Mouse (Mus musculus): Measurements from ENCODE around the gene Tceal7.
"Not testable (repeated sequence)": the region's sequence is repeated elsewhere in the genome, so short reads cannot be mapped to it uniquely, and the experiment has no call there.

Gene Tceal7

DNA sequence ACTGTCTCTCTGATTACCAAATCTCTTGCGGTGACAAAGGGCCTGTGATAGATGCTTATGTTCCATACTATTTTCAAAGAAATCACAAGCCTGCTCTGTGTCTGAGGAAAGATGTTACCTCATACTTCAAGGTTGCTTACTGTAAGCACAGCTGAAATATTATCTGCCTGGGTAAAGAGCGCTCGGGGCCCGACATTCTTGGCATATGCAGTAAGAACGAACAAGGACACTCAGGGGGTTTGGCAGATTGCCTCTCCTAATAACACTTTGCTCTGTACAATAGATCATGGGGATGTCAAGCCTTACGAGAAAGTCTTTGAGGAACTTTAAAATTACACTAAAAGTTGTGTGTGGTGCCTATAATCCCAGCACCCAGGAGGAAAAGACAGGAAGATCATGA is 34.2 kb downstream of the Tceal7 start:
- DNase-seq (ENCODE audit: low spot score in 2 of 2), result no peak

DNA sequence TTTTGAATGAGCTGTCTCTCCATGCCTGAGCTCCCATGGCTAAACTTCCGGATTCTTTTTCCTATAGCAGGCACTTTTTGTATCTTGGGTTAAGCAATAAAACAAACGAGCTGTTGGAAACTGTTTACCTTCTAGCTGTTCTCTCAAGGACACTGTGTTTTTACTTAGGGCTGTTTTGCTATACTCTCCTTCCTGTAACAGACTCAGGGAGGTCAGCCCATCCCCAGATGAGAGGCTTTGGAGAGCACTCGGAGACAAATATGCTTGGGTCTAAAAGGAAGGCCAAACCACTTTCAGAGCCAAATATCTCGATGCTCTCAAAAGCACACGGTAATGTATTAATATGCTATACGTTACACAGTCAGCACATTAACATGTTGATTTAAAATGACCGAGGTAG is 35.1 kb downstream of the Tceal7 start:
- no peak for DNase-seq (ENCODE audit: low spot score in 2 of 2)

DNA sequence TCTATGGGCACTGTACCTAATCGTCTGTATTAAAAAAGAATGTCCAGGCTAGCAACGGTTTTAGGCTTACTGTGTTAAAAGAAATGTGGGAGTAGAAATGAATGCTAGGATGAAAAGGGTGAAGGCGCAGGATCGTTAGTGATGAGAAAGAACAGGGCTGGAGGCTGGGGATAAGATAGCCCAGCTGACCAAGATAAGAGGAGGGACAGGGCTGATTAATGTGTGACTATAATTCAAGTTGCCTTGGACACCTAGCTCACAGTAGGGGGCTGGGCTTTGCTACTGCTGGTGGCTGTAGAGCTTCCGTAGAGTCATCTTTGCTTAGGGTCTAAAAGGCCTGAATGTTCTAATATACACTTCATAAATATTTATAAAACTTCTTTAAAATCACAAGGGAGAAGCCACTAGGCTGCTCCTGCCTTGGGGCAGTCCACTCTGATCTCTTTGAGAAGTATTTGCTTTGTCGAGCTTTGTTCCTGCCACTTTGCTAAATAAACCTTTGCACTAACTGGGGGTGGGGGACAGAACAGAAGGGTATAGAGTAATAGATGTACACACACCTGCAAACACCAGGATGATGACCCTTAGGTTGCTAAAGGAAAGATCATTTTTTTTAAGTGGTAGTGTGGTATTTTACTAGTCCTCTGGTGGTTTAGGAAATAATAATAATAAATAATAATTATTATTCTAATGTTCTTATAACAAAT is 37.6 kb downstream of the Tceal7 start:
- DNase-seq (ENCODE audit: low spot score in 2 of 2), result no peak

DNA sequence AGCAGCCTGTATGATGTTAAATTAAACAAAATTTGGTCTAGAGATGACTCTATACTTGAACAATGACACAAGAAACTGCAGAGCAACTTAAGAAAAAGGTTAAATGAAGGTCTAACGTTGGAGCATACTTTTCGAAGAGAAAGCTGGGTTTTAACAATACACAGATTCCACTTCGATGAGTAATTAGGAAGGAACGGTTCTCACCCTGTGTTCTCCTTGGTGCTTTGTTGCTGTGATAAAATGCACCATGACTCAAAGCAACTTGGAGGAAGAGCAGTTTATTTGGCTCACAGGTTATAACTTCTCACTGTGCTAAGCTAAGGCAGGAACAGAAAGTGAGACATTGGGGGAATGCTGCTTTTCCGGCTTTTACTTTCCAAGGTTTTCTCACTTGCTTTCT is 53.1 kb downstream of the Tceal7 start:
- DNase-seq (ENCODE audit: low spot score in 2 of 2), result no peak

DNA sequence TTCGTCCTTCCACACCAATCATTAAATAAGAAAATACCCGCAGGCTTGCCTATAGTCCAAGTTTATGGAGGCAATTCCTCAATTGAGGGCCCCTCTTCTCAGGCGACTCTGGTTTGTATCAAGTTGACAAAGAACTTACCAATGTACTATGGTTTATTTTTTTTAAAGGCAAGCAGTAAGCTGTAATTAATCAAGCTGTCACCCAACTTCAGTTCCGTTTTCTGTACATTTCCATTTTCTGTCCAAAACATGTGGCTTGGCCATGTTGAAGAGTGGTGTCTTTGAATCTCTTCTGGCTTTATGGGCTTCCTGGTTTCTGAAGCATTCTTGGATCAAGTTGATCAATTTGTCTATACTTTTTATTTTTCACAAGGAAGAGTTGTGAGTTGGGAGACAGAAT is 53.6 kb downstream of the Tceal7 start:
- DNase-seq (ENCODE audit: low spot score in 2 of 2), result no peak

DNA sequence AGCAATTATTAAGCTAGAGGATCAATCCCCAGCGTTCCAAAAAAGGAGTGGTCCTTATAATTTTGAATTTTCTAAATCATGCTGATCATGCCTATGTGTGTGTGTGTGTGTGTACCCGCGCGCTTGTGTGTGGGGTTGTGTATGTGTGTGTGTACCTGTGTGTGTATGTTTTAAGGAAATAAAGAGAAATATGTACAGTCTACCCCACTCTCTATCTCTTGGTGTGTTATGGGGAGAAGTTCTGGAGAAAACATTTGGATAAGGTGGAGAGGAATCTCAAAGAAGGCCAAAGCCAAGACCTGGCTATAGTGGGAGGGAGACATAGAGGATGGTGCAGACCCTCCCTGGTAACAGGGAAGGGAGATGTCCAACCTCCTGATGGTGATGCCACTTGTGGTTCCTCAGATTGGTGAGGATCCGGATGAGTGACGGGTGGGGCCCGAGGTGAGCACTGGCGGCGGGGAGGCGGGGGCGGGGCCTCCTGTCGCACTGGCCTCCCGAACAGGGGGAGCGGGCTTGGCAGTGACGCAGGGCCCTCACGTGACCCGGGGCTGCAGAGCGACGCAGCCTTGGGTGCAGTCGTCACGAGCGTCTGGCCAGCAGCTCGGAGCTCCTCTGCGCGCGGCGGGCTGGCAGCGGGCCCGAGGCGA is 55.3 kb downstream of the Tceal7 start, which contains the start of gene Bex3:
Bex3 (plus strand) TSS at position 511 of the 650 bp plus-strand sequence.
- peak in 1 of 2 experiments; percentile 55 for DNase-seq (ENCODE audit: low spot score in 2 of 2)

DNA sequence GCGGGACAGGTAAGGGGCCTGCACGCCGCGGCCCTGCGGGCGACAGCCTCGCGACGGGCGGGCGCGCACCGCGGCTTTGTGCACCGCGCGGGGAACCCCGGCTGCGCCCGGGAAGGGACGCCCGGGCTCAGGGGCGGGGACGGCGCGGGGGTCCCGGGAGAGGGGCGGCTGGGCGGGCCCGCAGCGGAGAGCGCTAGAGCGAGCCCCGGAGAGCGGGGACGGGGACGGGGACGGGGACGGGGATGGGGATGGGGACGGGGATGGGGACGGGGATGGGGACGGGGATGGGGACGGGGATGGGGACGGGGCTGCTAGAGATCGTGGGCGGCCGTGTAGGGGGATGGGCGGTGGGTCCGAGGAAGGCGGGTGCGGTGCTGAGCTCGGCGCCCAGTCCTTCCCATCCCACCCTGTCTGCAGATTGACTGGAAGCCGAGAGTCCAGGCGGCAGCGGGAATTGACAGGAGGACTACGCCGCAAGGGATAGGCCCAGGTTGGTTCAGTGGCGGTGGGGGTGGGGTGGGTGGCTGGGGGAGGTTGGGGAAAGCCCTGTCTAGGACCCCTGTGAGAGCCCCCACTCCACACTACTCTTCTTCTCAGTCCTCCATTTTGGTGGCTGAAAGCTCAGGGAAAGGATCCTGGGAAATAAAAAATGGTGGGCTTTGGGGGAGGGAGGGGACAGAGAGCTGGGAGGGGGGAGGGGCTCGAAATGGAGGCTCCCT is 56.0 kb downstream of the Tceal7 start:
- not testable (repeated sequence) for DNase-seq (ENCODE audit: low spot score in 2 of 2)

DNA sequence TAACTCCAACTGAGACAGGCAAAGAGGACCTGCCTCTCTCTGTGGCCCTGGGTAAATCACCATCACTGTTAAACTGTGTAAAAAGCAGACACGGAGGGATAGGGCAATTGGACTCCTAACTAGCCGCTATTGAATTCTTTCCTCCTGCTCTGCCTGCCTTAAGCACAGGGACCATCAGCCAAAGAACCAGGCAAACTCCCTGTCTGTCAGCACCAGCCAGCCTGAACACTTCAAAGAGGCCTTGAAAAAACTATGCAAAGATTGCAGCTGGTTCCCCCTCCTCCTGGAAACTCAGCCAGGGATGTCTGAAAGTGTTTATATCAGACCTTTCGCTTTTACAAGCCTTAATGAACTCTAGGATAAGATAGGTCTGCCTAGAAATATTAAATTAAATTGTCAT is 60.0 kb downstream of the Tceal7 start:
- no peak for DNase-seq (ENCODE audit: low spot score in 2 of 2)

DNA sequence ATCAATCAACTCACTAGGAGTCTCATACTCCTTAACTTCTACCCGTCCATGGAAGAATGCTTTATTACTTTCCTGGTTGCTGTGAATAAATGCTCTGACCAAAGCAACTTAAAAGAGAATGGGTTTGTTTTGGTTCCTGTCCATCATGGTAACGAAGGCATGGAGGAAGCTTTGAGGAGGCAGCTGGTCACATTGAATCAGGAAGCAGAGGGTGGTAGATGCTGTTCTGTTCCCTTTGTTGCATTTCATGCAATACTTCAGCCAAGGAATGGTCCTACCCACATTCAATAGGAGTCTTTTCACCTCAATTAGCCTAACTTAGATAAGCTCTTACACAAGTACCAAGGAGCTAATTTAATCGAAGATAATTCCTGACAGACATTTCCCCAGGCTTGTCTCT is 60.8 kb downstream of the Tceal7 start:
- no peak for DNase-seq (ENCODE audit: low spot score in 2 of 2)
